Mouse (Mus musculus) brain, embryonic 14.5 days (tissue): ENCODE results near the gene Plk3. TPM values are rescaled to one million over a fixed set of nuclear protein-coding genes. Genes with fewer than 3 reads are reported as not detected.

Experiments used
- DNase-seq: peaks from one replicate; pipeline ENCODE4 v3.0.0-alpha.2; 2011; ENCODE audit warnings: low read depth
- CTCF ChIP-seq: fragments of 200-500 bp; IDR thresholded peaks from 2 replicates; pipeline ENCODE4 v1.5.1; 2012; ENCODE audit warnings: inconsistent platforms, mild to moderate bottlenecking, moderate library complexity, borderline replicate concordance; ENCODE audit not compliant: insufficient read depth, insufficient read length; ENCODE audit errors: extremely low read depth
- POLR2A ChIP-seq: fragments of 200-500 bp; IDR thresholded peaks from 2 replicates; pipeline ENCODE4 v1.6.1; 2012; ENCODE audit warnings: mild to moderate bottlenecking, inconsistent platforms, borderline replicate concordance; ENCODE audit not compliant: poor library complexity, insufficient read depth, insufficient read length, severe bottlenecking; ENCODE audit errors: extremely low read depth
- polyA plus RNA-seq: library from polyadenylated mRNA; depleted of rRNA; stranded (reverse); fragments of >200 nt; gene quantifications from 2 replicates; pipeline ENCODE4 v1.2.3, GENCODE M21; 2012

Plk3 gene
- polyA plus RNA-seq, 1 experiment = 19.6 TPM

GRCm38 (mm10) chr4:117123546-117124217 lies 10.1 kb downstream of the Plk3 start:
- no peak for DNase-seq
- TF ChIP-seq CTCF (no peak), POLR2A (no peak)

GRCm38 (mm10) chr4:117122209-117122608 lies 11.6 kb downstream of the Plk3 start:
- TF ChIP-seq POLR2A (no peak), CTCF (no peak)
- no peak for DNase-seq

- TF ChIP-seq POLR2A (peak; percentile 42; the same call in 1 of the 2 replicates), CTCF (peak; percentile 83)
- peak; percentile 99 for DNase-seq
Measured at GRCm38 (mm10) chr4:117120445-117121414, 13.0 kb downstream of the Plk3 start.

GRCm38 (mm10) chr4:117120052-117120444 lies 13.7 kb downstream of the Plk3 start:
- TF ChIP-seq CTCF (no peak), POLR2A (no peak)
- no peak for DNase-seq

- TF ChIP-seq CTCF (no peak), POLR2A (no peak)
- no peak for DNase-seq
Measured at GRCm38 (mm10) chr4:117119636-117120035, 14.1 kb downstream of the Plk3 start.

- no peak for DNase-seq
- TF ChIP-seq POLR2A = no peak
- TF ChIP-seq CTCF = no peak
Measured at GRCm38 (mm10) chr4:117117931-117118330, 15.8 kb downstream of the Plk3 start.

- no peak for TF ChIP-seq CTCF
- TF ChIP-seq POLR2A = no peak
- no peak for DNase-seq
Measured at GRCm38 (mm10) chr4:117115592-117115991, 18.2 kb downstream of the Plk3 start.

GRCm38 (mm10) chr4:117113237-117113636 lies 20.5 kb downstream of the Plk3 start:
- DNase-seq = no peak
- no peak for TF ChIP-seq POLR2A
- TF ChIP-seq CTCF = peak; percentile 6; the same call in 1 of the 2 replicates

GRCm38 (mm10) chr4:117110985-117111384 lies 22.8 kb downstream of the Plk3 start:
- no peak for TF ChIP-seq POLR2A
- TF ChIP-seq CTCF = no peak
- no peak for DNase-seq

GRCm38 (mm10) chr4:117110249-117110648 lies 23.5 kb downstream of the Plk3 start:
- TF ChIP-seq POLR2A (no peak), CTCF (no peak)
- no peak for DNase-seq

- TF ChIP-seq POLR2A (no peak), CTCF (no peak)
- no peak for DNase-seq
Measured at GRCm38 (mm10) chr4:117109330-117109729, 24.4 kb downstream of the Plk3 start.

GRCm38 (mm10) chr4:117108524-117108849 lies 25.3 kb downstream of the Plk3 start:
- DNase-seq = no peak
- TF ChIP-seq POLR2A = no peak
- TF ChIP-seq CTCF = no peak

- TF ChIP-seq CTCF (no peak), POLR2A (no peak)
- DNase-seq = no peak
Measured at GRCm38 (mm10) chr4:117107813-117108523, 25.8 kb downstream of the Plk3 start.
